Mouse (Mus musculus) lung, adult 2 months (tissue): Measurements from ENCODE around the gene Sox5. TPM values are rescaled to one million over a fixed set of nuclear protein-coding genes. Genes with fewer than 3 reads are reported as not detected.

Source experiments
- DNase-seq: peaks from one replicate; pipeline ENCODE4 v3.0.0; 2022
- H3K4me1 ChIP-seq: fragments of 200-500 bp; 2 replicates; pipeline ENCODE4 v1.6.1; 2011; ENCODE audit warnings: low read length; ENCODE audit not compliant: control insufficient read depth, insufficient read depth
- H3K4me3 ChIP-seq: fragments of 200-500 bp; replicated peaks from 2 replicates; pipeline ENCODE3; 2011; ENCODE audit warnings: low read depth, mild to moderate bottlenecking, control low read depth, low read length; ENCODE audit errors: extremely low read depth
- CTCF ChIP-seq: fragments of 200-500 bp; IDR thresholded peaks from 2 replicates; pipeline ENCODE4 v1.5.1; 2011; ENCODE audit warnings: mild to moderate bottlenecking, low read length, control low read depth; ENCODE audit not compliant: insufficient read depth
- POLR2A ChIP-seq: fragments of 200-500 bp; IDR thresholded peaks from 2 replicates; pipeline ENCODE4 v1.6.1; 2011; ENCODE audit warnings: low read depth, mild to moderate bottlenecking, control low read depth, low read length, borderline replicate concordance; ENCODE audit errors: extremely low read depth
- WGBS: fragments of 180-500 bp; shearing (Covaris S2); methylation state at CpG from one replicate; pipeline ENCODE4 v1.1.7; 2018; 5-methylcytosine and 5-hydroxymethylcytosine counted together
- polyA plus RNA-seq: library from polyadenylated mRNA; depleted of rRNA; stranded (reverse); fragments of >200 nt; gene quantifications from 2 replicates; pipeline ENCODE4 v1.2.3, GENCODE M21; 2012

Sox5 gene
- polyA plus RNA-seq, 1 experiment = 8.6 TPM

DNA sequence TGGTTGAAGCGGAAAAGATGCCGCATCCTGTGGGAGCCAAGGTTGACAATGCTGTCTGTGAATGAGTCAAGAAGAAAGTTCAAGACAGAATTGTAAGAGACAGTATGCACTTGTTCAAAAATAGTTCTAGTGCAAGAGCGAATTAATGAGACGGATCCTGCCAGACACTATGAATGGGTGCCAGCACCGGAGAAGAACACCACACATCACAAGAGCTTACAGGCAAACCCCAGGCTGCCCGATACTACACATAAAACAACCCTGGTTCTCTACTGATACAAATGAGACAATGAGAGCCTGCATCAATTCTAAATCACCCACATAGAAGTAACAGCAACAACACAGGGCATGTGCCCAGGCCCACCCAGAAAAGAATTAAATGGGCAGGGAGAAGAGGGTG is 8.0 kb downstream of the Sox5 start:
- DNase-seq = no peak
- 79% methylated on average over 6 of the region's 6 CpGs for WGBS
- no peaks in the 10 kb centered on the region; the same call in 1 of the 2 replicates for H3K4me1 ChIP-seq
- TF ChIP-seq POLR2A (no peak), CTCF (no peak)
- no peak overlapping the region for H3K4me3 ChIP-seq

DNA sequence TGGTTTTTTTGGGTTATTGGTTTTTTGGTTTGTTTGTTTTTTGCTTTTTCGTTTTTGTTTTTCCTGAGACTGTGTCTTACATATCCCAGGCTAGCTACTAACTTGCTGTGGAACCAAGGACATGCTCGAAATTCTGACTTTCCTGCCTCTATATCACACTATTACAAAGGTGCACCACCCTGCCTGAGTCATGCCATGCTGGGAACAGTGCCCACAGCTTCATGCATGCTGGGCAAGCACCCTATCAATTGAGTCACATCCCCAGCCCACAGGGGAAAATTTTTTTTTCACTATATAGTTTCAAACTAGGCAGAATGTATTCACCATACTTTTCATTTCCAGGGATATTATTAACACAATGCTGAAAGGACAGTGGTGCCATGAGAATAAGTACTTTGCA is 8.8 kb downstream of the Sox5 start:
- WGBS = 67% methylated on average over 2 of the region's 2 CpGs
- no peak for DNase-seq
- TF ChIP-seq CTCF (no peak), POLR2A (no peak)
- H3K4me1 ChIP-seq = no peaks in the 10 kb centered on the region; the same call in 1 of the 2 replicates
- H3K4me3 ChIP-seq = no peak overlapping the region

DNA sequence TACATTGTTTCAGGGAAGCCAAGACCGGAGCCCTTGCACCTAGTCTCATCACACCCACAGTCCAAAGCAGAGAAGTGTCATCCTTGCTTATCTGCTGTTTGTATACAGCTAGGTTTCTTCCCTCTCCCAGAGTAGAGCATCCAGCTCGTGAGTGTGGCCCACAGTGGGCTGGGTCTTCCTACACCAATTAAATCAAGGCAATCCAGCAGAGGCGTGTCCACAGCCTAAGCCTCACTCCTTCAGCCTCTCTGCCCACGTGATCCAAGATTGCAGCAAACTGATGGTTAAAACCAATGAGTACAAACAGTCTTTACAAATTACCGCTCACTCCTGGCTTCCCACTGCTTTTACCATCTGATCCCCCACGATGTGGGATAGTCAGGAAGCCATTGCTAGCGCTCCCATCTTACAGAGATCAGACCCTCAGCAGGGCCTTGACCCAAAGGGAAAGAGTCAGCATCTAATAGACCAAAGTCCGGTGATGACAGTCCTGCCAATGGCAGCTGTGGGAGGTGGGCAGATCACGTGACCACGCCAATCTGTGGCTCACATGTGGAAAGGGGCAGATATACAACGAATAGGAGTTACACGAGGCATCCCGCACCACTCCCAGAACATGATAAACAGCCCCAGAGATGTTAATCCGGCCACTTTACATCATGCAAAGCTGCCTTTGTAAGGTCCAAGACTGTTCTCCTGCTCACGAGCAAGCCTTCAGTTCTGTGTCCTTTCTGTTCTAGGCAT is 9.4 kb downstream of the Sox5 start:
- no peak for DNase-seq
- TF ChIP-seq CTCF (no peak), POLR2A (no peak)
- 69% methylated on average over 15 of the region's 15 CpGs for WGBS
- Histone ChIP-seq H3K4me1 (no peaks in the 10 kb centered on the region; the same call in 1 of the 2 replicates), H3K4me3 (no peak overlapping the region)

DNA sequence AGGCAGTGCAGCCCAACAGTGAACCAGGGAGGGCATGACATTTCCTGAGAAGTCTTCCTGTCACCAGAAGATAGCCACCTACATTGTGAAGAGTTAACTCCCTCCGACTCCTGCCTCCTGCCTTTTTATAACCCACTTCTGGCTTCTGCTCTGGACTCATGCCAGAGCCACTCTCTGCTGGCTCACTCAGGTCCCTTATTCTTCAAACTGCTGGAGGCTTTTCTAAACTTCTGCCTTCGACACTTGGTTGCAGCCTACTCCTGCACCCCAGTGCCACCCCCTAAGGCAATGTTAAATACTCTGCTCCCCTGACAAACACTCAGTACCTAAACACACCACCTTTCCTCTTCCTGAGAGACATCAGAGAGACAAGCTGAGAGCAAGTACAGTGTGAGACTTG is 12.7 kb downstream of the Sox5 start:
- TF ChIP-seq CTCF = no peak
- TF ChIP-seq POLR2A = no peak
- H3K4me3 ChIP-seq = no peak overlapping the region
- DNase-seq = no peak
- WGBS = 11% methylated on average over 2 of the region's 2 CpGs
- H3K4me1 ChIP-seq = no peaks in the 10 kb centered on the region; the same call in 1 of the 2 replicates

DNA sequence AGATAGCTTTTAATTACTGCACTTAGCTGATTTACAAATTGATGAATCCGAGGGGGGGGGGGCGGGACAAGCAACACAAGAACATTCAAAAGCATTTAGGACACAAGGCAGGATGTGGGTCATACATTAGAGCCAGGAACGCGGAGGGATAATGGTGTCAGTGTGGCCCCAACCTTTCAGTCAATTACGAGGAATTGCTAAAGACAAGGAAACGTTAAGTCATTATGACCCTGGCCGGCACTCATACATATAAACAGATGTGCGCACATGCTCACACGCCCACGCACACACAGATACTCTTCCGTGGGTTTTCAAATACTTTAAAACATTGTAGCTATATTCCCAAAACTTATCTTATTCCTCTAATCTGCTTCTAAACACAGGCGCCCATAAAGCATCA is 19.9 kb downstream of the Sox5 start:
- DNase-seq = no peak
- TF ChIP-seq CTCF = no peak
- TF ChIP-seq POLR2A = no peak
- Histone ChIP-seq H3K4me3 (no peak overlapping the region), H3K4me1 (no peaks in the 10 kb centered on the region)
- 60% methylated on average over 12 of the region's 12 CpGs for WGBS

DNA sequence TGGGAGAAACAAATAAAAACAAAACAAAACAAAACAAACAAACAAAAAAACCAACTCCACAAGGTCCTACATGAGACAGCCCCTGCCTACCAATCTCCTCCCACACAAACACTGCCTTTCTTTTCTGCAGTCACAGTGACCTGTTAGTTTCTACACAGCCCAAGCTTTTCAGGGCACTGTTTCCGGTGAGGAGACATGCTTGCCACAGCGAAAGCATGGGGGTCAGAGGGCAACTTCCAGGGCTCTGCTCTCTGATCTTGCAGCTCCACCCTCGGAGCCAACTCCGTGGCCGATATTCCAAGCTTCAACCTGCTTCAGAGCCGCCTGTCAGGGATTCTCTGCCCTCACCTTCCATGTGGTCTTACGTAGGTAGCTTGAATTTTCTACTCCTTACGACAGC is 22.6 kb downstream of the Sox5 start:
- TF ChIP-seq POLR2A = no peak
- no peak for TF ChIP-seq CTCF
- Histone ChIP-seq H3K4me3 (no peak overlapping the region), H3K4me1 (peaks cover 2% of the 10 kb centered on the region; the same call in 1 of the 2 replicates)
- no peak for DNase-seq
- 61% methylated on average over 8 of the region's 8 CpGs for WGBS

DNA sequence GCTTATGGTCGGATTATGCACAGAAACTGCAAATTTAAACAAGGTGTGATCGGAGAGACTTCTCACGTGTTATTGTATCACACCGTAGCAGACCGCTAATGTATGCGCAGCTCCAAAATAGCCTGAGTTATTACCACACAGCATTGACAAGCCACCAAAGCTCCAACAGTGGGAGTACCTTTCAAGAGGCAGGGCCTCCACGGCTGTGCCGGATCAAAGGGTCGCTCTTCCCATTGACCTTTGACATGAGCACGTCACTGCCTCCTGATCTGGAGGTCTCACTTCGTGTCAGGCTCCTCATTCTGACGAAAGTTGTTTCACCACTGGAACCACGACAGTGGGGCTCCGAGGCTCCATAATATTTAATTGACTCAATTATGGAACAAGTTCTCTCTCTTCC is 24.4 kb downstream of the Sox5 start:
- WGBS = 68% methylated on average over 14 of the region's 14 CpGs
- DNase-seq = no peak
- H3K4me1 ChIP-seq = peaks cover 2% of the 10 kb centered on the region; the same call in 1 of the 2 replicates
- TF ChIP-seq POLR2A = no peak
- H3K4me3 ChIP-seq = no peak overlapping the region

DNA sequence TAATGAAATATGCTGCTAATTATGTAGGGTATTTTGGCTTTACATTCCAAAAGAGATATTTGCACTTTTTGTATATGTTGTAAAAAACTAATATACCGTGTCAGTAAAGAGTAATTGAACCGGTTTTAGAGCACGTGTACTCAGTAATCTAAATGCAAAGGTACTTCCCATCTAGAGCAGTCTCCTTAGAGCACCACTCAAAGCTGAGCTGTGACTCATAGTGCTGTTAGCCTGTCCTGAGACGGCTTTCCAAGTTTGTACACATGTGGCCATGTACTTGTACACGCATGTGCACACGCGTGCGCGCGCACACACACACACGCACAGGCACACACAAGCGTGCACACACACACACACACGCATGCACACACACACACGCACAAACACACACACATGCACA is 25.3 kb downstream of the Sox5 start:
- Histone ChIP-seq H3K4me3 (no peak overlapping the region), H3K4me1 (peaks cover 2% of the 10 kb centered on the region; the same call in 1 of the 2 replicates)
- 83% methylated on average over 14 of the region's 14 CpGs for WGBS
- DNase-seq = no peak
- TF ChIP-seq POLR2A = no peak
- TF ChIP-seq CTCF = no peak

DNA sequence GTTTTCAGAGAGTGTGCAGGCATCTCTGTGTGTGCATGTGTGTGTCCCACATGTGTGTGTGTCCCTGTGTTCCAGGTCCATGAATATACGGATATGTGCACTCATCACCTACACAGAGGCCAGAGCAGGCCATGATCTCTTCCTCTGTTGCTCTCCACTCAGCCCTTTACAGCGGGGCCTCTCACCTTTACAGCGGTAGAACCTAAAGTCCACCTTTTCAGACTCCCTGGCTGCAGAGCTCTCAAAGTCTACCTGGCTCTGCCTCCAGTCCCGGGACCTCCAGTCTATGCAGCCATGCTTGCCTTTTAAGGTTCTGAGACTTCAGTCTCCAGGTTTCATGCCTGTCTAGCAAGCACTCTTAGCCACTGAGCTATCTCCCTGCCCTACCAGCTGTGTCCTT is 26.5 kb downstream of the Sox5 start:
- 92% methylated on average over 4 of the region's 4 CpGs for WGBS
- TF ChIP-seq CTCF = no peak
- TF ChIP-seq POLR2A = no peak
- Histone ChIP-seq H3K4me1 (peaks cover 2% of the 10 kb centered on the region; the same call in 1 of the 2 replicates), H3K4me3 (no peak overlapping the region)
- no peak for DNase-seq

DNA sequence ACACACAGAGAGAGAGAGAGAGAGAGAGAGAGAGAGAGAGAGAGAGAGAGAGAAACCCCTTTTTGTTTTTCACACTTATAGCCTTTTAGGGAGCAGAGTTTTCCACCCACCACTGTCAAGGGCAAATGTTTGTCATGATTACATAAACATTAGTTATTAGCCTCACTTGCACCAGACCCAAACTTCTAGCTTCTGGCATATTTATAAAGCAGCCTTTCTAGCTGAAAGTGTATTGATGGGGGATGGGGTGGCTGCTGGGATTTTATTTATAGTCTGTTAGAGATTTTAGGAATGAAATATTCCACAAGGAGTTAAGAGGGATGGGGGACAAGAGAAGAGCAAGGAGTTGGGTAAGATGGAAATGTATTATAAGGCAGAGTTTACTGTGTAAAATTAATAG is 27.4 kb downstream of the Sox5 start:
- Histone ChIP-seq H3K4me1 (peaks cover 2% of the 10 kb centered on the region; the same call in 1 of the 2 replicates), H3K4me3 (no peak overlapping the region)
- no peak for TF ChIP-seq CTCF
- no peak for TF ChIP-seq POLR2A
- no peak for DNase-seq
